Mouse (Mus musculus) limb, embryonic 14.5 days (tissue): ENCODE measurements around the gene Bex1. TPM values are rescaled to one million over a fixed set of nuclear protein-coding genes. Genes with fewer than 3 reads are reported as not detected.

Source experiments
- ATAC-seq: fragments of 200-750 bp; cut with Nextera tagmentation; 2 replicates; pipeline ENCODE4 v1.8.0; 2017; ENCODE audit warnings: low read depth, moderate number of reproducible peaks, moderate TSS enrichment; ENCODE audit not compliant: low FRiP score
- DNase-seq: peaks from one replicate; pipeline ENCODE4 v3.0.0-alpha.2; 2015; ENCODE audit warnings: low spot score
- H3K27ac ChIP-seq: fragments of 300-500 bp; sonication (generic); replicated peaks from 2 replicates; pipeline ENCODE4 v1.5.1; 2014; ENCODE audit warnings: low read depth, mild to moderate bottlenecking, low read length, moderate library complexity, mixed read lengths
- H3K27me3 ChIP-seq: fragments of 300-500 bp; sonication (generic); 2 replicates; pipeline ENCODE4 v1.6.1; 2014; ENCODE audit warnings: low read length, mixed read lengths; ENCODE audit not compliant: control insufficient read depth, insufficient read depth
- H3K36me3 ChIP-seq: fragments of 300-500 bp; sonication (generic); 2 replicates; pipeline ENCODE4 v1.6.1; 2014; ENCODE audit warnings: mild to moderate bottlenecking, low read length, moderate library complexity, mixed read lengths; ENCODE audit not compliant: control insufficient read depth, insufficient read depth
- H3K4me1 ChIP-seq: fragments of 300-500 bp; sonication (generic); 2 replicates; pipeline ENCODE4 v1.6.1; 2014; ENCODE audit warnings: antibody characterized with exemption, low read length, mixed read lengths; ENCODE audit not compliant: control insufficient read depth, insufficient read depth
- H3K4me2 ChIP-seq: fragments of 300-500 bp; sonication (generic); replicated peaks from 2 replicates; pipeline ENCODE4 v1.6.1; 2014; ENCODE audit warnings: low read depth, mild to moderate bottlenecking, low read length, moderate library complexity; ENCODE audit not compliant: severe bottlenecking
- H3K4me3 ChIP-seq: fragments of 300-500 bp; sonication (generic); replicated peaks from 2 replicates; pipeline ENCODE4 v1.5.1; 2014; ENCODE audit warnings: low read length
- H3K9ac ChIP-seq: fragments of 300-500 bp; sonication (generic); 2 replicates; pipeline ENCODE4 v1.6.1; 2014; ENCODE audit warnings: mild to moderate bottlenecking, low read depth, low read length, moderate library complexity; ENCODE audit not compliant: severe bottlenecking
- H3K9me3 ChIP-seq: fragments of 300-500 bp; sonication (generic); 2 replicates; pipeline ENCODE4 v1.6.1; 2016; ENCODE audit warnings: low read length; ENCODE audit not compliant: control insufficient read depth
- POLR2A ChIP-seq: fragments of 200-500 bp; IDR thresholded peaks from 2 replicates; pipeline ENCODE4 v1.8.0; 2012; ENCODE audit warnings: inconsistent platforms, mild to moderate bottlenecking, moderate library complexity, borderline replicate concordance; ENCODE audit not compliant: insufficient read depth, insufficient read length; ENCODE audit errors: extremely low read depth
- WGBS: fragments of 180-500 bp; shearing (Covaris S2); extraction: QIAGEN DNeasy Blood & Tissue Kit; methylation state at CpG from one replicate; pipeline ENCODE4 v1.1.7; 2014; 5-methylcytosine and 5-hydroxymethylcytosine counted together
- microRNA-seq: library from miRNA; unstranded; fragments of <30 nt; microRNA quantifications from one replicate; pipeline ENCODE4, GENCODE M21; 2016
- polyA plus RNA-seq, 2 experiments: library from polyadenylated mRNA; depleted of rRNA in 1 of 2; stranded (reverse) in 1 of 2; unstranded in 1 of 2; fragments of >200 nt; fragmentation: Nextera tagmentation in 1 of 2; extraction: Ambion mirVana in 1 of 2; gene quantifications; 2 replicates each; pipeline versions ENCODE4 v1.2.1 to v1.2.3; 2012 to 2014

Gene Bex1
- polyA plus RNA-seq, 2 experiments: 92.3 to 112 TPM

- peak overlapping the region; percentile 48 for H3K4me2 ChIP-seq
- no peaks in the 10 kb centered on the region for H3K9me3 ChIP-seq
- peak; percentile 67 for ATAC-seq
- H3K4me1 ChIP-seq: no peaks in the 10 kb centered on the region
- DNase-seq: peak; percentile 87
- H3K4me3 ChIP-seq: peak overlapping the region; percentile 55
- H3K36me3 ChIP-seq: peaks cover 8% of the 10 kb centered on the region; the same call in 1 of the 2 replicates
- H3K9ac ChIP-seq: peak overlapping the region; percentile 75
- TF ChIP-seq POLR2A: no peak
- no peaks in the 10 kb centered on the region for H3K27me3 ChIP-seq
- WGBS: 24% methylated on average over 24 of the region's 24 CpGs
- peak overlapping the region; percentile 91 for H3K27ac ChIP-seq
Observed at GRCm38 (mm10) chrX:136171189-136172117, 43.9 kb downstream of the Bex1 start.

GRCm38 (mm10) chrX:136170625-136171024, 44.7 kb downstream of the Bex1 start:
- Histone ChIP-seq H3K4me2 (peak overlapping the region; percentile 48), H3K9me3 (no peaks in the 10 kb centered on the region), H3K27me3 (no peaks in the 10 kb centered on the region), H3K9ac (0 out of 2 replicates have a peak overlapping the region, but pooled peaks have one; percentile 75), H3K4me3 (peak overlapping the region; percentile 55), H3K27ac (no peak overlapping the region), H3K36me3 (peaks cover 8% of the 10 kb centered on the region; the same call in 1 of the 2 replicates), H3K4me1 (no peaks in the 10 kb centered on the region)
- 63% methylated on average over 10 of the region's 10 CpGs for WGBS
- ATAC-seq (no peak), DNase-seq (no peak)
- TF ChIP-seq POLR2A: no peak

Small RNAs within 50 kb of the gene (microRNA-seq; reads per million reads assigned to microRNA genes)
- gene Mir6383: not detected

Other genes with a start within 250 kb of the Bex1 start
- 43.9 and 45.5 TPM in 2 replicates for gene Arxes2, start 221.7 kb downstream of the Bex1 start, polyA plus RNA-seq (2012; rRNA removed)
- gene Arxes2, start 221.7 kb downstream of the Bex1 start, polyA plus RNA-seq (2014; fragmentation: Nextera tagmentation; extraction: Ambion mirVana): 73.7 and 80.4 TPM in 2 replicates
- 12.5 and 15.0 TPM in 2 replicates for gene Arxes1, start 182.1 kb downstream of the Bex1 start, polyA plus RNA-seq (2012; rRNA removed)
- 31.1 and 34.3 TPM in 2 replicates for gene Arxes1, start 182.1 kb downstream of the Bex1 start, polyA plus RNA-seq (2014; fragmentation: Nextera tagmentation; extraction: Ambion mirVana)
- gene Bex2, start 147.3 kb downstream of the Bex1 start, polyA plus RNA-seq (2012; rRNA removed): 33.5 and 52.3 TPM in 2 replicates
- gene Bex2, start 147.3 kb downstream of the Bex1 start, polyA plus RNA-seq (2014; fragmentation: Nextera tagmentation; extraction: Ambion mirVana): 65.5 and 78.4 TPM in 2 replicates
- 0.03 TPM in 2 replicates for gene Nxf3, start 130.3 kb downstream of the Bex1 start, polyA plus RNA-seq (2012; rRNA removed)
- not detected in 2 replicates for gene Nxf3, start 130.3 kb downstream of the Bex1 start, polyA plus RNA-seq (2014; fragmentation: Nextera tagmentation; extraction: Ambion mirVana)
- gene Bex4, start 76.5 kb downstream of the Bex1 start, polyA plus RNA-seq (2012; rRNA removed): 16.6 and 30.9 TPM in 2 replicates
- gene Bex4, start 76.5 kb downstream of the Bex1 start, polyA plus RNA-seq (2014; fragmentation: Nextera tagmentation; extraction: Ambion mirVana): 38.3 and 43.5 TPM in 2 replicates
- 110 and 148 TPM in 2 replicates for gene Tceal8, start 43.2 kb downstream of the Bex1 start, polyA plus RNA-seq (2012; rRNA removed)
- gene Tceal8, start 43.2 kb downstream of the Bex1 start, polyA plus RNA-seq (2014; fragmentation: Nextera tagmentation; extraction: Ambion mirVana): 203 and 216 TPM in 2 replicates
- gene Tceal5, start 11.6 kb downstream of the Bex1 start, polyA plus RNA-seq (2012; rRNA removed): 10.2 and 25.8 TPM in 2 replicates
- gene Tceal5, start 11.6 kb downstream of the Bex1 start, polyA plus RNA-seq (2014; fragmentation: Nextera tagmentation; extraction: Ambion mirVana): 4.7 and 5.6 TPM in 2 replicates
- 56.8 and 88.7 TPM in 2 replicates for gene Tceal7, start 734 bp downstream of the Bex1 start, polyA plus RNA-seq (2012; rRNA removed)
- gene Tceal7, start 734 bp downstream of the Bex1 start, polyA plus RNA-seq (2014; fragmentation: Nextera tagmentation; extraction: Ambion mirVana): 74.4 and 121 TPM in 2 replicates
- gene Tceal9, start 29.6 kb upstream of the Bex1 start, polyA plus RNA-seq (2012; rRNA removed): 336 and 383 TPM in 2 replicates
- 626 and 632 TPM in 2 replicates for gene Tceal9, start 29.6 kb upstream of the Bex1 start, polyA plus RNA-seq (2014; fragmentation: Nextera tagmentation; extraction: Ambion mirVana)
- 387 and 467 TPM in 2 replicates for gene Bex3, start 54.7 kb upstream of the Bex1 start, polyA plus RNA-seq (2012; rRNA removed)
- gene Bex3, start 54.7 kb upstream of the Bex1 start, polyA plus RNA-seq (2014; fragmentation: Nextera tagmentation; extraction: Ambion mirVana): 442 and 482 TPM in 2 replicates